Mouse (Mus musculus) bone marrow, adult 2 months (tissue): ENCODE measurements around the gene Rbm45.

Experiments
- CTCF ChIP-seq: fragments of 200-500 bp; IDR thresholded peaks from 2 replicates; pipeline ENCODE4 v1.5.1; 2011; ENCODE audit warnings: low read length, control low read depth; ENCODE audit not compliant: control insufficient read depth, insufficient read depth
- POLR2A ChIP-seq: fragments of 200-500 bp; IDR thresholded peaks from 2 replicates; pipeline ENCODE4 v1.6.1; 2011; ENCODE audit warnings: low read depth, mild to moderate bottlenecking, control low read depth, low read length, borderline replicate concordance; ENCODE audit not compliant: control insufficient read depth

DNA sequence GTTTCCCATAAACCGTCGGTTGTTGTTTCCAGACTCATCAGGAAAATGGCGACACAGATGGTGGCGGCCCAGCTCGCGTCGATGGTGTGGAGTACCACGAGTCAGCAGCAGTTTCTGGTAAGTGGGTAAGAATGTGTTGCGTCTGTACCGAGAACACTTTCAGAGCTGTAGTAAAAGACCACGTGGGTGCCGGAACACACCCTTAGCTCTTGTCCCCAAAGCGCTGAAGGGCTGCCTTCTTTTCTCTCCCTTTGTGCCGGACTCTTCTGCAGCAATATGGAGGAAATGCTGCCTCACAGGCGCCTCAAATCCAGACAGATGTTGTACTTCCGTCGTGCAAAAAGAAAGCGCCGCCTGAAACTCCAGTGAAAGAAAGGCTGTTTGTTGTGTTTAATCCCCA is 8.9 kb downstream of the Rbm45 start:
- no peak for TF ChIP-seq CTCF
- TF ChIP-seq POLR2A, result no peak
